Mouse (Mus musculus) heart, adult 9 months (tissue): ENCODE data around the gene St8sia4.
"Not testable (repeated sequence)": the region's sequence is repeated elsewhere in the genome, so short reads cannot be mapped to it uniquely, and the experiment has no call there.

Experiments
- DNase-seq, 2 experiments: peaks; one replicate each; pipeline ENCODE4 v3.0.0; 2022; ENCODE audit warnings: low spot score in 2 of 2

Gene St8sia4

GRCm38 (mm10) chr1:95596825-95597224 lies 70.5 kb downstream of the St8sia4 start:
- no peak for DNase-seq

- DNase-seq: no peak
Measured at GRCm38 (mm10) chr1:95591101-95591500, 76.3 kb downstream of the St8sia4 start.

- peak; percentile 25 to 55 for DNase-seq
Measured at GRCm38 (mm10) chr1:95590108-95590507, 77.3 kb downstream of the St8sia4 start.

- DNase-seq: no peak
Measured at GRCm38 (mm10) chr1:95589471-95589870, 77.9 kb downstream of the St8sia4 start.

GRCm38 (mm10) chr1:95583310-95583709 lies 84.1 kb downstream of the St8sia4 start:
- DNase-seq: no peak

- DNase-seq: no peak
Measured at GRCm38 (mm10) chr1:95582264-95582663, 85.1 kb downstream of the St8sia4 start.

- DNase-seq: no peak
Measured at GRCm38 (mm10) chr1:95572619-95573540, 94.5 kb downstream of the St8sia4 start.

GRCm38 (mm10) chr1:95571106-95571505 lies 96.3 kb downstream of the St8sia4 start:
- DNase-seq: no peak

- not testable (repeated sequence) for DNase-seq
Measured at GRCm38 (mm10) chr1:95554556-95554955, 112.8 kb downstream of the St8sia4 start.

- no peak for DNase-seq
Measured at GRCm38 (mm10) chr1:95541460-95541859, 125.9 kb downstream of the St8sia4 start.
